Mouse (Mus musculus): Measurements from ENCODE around the gene Tecta. TPM values are rescaled to one million over a fixed set of nuclear protein-coding genes. Genes with fewer than 3 reads are reported as not detected.

Gene Tecta
- total RNA-seq, 1 experiment from 2014 or later: not detected

GRCm38 (mm10) chr9:42329753-42330152 lies 70.0 kb downstream of the Tecta start:
- no peak for ATAC-seq (replicated peaks; ENCODE audit: insufficient number of reproducible peaks, low FRiP score, low TSS enrichment, poor library complexity, severe bottlenecking)

DNA sequence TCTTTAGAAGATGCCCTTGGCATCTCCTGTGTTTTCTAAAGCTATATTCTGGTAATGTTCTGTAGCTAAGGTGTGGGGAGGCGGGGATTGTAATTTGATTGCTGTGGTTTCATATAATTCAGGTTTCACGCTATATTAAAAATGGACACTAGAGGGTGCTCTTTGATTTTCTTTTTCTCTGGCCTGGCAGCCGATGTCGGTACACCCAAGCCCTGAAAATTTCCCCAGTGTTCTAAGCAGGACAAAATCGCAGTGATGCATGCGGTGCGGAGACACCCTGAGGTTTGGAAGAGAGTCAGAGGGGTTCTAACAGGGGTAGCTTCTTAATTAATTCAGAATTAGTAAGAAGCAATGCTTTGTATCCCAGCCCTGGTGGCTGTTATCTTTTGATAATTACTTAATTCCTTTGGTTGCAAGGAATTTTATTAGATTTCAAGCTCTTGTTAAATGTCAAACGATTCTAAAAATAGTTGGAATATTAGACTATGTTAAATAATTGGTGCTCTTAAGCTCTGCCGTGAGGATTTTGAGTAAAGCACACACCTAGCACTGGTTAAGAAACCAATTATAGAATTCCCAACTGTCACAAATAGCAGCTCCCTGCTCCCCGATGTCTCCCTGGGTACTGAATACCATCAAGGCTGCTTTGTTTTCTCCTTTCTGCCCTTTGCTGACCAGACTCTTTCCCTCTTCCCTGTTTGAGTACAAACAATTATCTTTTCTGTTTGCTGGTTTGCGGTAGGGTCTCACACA lies 72.9 kb downstream of the Tecta start:
- ATAC-seq (replicated peaks; ENCODE audit: insufficient number of reproducible peaks, low FRiP score, low TSS enrichment, poor library complexity, severe bottlenecking): 0 out of 2 replicates have a peak, but pooled peaks have one; percentile 68

DNA sequence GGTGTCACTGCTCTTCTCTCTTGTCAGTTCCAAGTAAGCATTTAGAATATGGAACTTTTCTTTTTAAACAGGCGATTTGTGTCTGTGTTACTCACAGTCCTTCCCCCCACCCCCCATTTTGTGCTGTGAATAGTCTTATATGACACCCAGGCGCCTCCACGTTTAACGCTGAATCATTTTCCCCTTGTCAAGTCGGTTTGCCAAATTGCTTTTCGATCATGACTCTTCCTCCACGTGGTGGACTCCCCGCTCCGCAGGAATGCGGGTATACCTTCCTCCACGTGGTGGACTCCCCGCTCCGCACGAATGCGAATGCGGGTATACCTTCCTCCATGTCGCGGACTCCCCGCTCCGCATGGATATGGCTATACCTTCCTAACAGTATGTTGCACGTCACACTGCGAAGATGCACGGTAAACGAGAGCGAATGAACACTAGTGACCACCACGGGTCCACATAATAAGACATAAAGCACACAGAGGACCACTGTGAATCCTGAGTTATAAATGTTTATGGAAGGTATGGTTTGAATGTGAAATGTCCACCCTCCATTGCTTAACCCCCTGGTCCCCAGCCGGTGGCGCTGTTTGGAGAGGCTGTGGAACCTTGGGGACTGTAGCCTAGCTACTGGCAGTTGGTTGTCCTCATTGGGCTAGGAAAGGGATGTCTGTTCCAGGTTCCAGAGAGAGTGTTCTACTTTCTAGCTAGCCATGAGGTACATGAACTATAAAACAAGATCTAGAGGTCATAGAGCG lies 74.9 kb downstream of the Tecta start:
- no peak for ATAC-seq (replicated peaks; ENCODE audit: insufficient number of reproducible peaks, low FRiP score, low TSS enrichment, poor library complexity, severe bottlenecking)

DNA sequence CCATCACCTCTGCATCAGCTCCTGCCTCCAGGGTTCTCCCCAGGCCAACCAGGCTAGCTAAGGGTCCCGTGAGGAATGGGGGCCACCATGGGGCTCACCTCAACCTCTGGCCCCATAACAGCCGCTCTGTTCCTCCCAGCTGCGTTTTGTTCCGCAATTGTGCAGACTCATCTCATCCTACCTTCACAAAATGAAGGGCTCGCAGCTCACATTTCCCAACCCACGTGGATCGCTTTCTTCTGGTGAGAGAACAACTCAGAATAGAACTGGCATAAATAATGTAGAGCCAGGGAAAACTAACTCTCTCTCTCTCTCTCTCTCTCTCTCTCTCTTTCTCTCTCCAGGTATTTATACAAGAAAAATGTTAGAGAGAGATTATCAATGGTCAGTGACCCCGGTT lies 76.5 kb downstream of the Tecta start:
- no peak for ATAC-seq (replicated peaks; ENCODE audit: insufficient number of reproducible peaks, low FRiP score, low TSS enrichment, poor library complexity, severe bottlenecking)

- ATAC-seq (replicated peaks; ENCODE audit: insufficient number of reproducible peaks, low FRiP score, low TSS enrichment, poor library complexity, severe bottlenecking): no peak
Measured at GRCm38 (mm10) chr9:42321442-42321841, 78.3 kb downstream of the Tecta start.

GRCm38 (mm10) chr9:42320616-42321015 lies 79.1 kb downstream of the Tecta start:
- no peak for ATAC-seq (replicated peaks; ENCODE audit: insufficient number of reproducible peaks, low FRiP score, low TSS enrichment, poor library complexity, severe bottlenecking)

- no peak for ATAC-seq (replicated peaks; ENCODE audit: insufficient number of reproducible peaks, low FRiP score, low TSS enrichment, poor library complexity, severe bottlenecking)
Measured at GRCm38 (mm10) chr9:42318455-42318987, 81.2 kb downstream of the Tecta start.

DNA sequence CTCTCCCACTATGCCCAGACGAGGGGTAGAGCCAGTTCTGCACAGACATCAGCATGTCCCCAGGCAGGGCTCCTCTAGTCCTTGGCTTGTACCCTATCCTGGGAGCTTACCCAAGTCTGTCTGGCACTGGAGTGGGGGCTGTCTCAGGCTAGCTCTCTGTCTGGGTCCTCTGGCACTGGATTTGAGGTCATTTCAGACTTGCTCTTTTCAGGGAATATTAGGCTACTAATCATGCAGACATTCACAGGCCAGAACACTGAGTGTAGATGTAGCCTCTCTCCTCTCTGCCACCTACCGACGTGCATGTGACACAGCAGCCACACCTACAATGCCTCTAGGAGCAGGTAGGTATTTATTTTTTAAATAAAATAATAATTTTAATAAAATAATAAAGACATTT lies 82.4 kb downstream of the Tecta start:
- no peak for ATAC-seq (replicated peaks; ENCODE audit: insufficient number of reproducible peaks, low FRiP score, low TSS enrichment, poor library complexity, severe bottlenecking)

DNA sequence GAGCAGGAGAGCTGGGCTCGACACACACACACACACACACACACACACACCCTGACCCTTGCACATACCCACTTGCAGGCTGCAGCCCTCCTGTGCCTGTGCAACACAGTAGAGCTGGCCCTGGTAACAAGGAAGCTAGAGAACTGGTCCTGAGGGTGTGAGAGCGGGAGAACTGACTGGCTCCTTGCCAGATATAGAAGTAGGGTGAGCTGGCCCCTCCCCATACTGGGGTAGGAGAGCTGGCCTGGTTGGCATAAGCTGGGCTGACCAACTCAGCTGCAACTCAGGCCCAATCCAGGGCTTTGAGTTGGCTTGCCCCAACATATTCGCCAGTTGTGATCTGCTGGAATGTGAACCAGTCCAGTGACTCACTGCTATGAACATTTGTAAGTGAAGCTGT lies 83.9 kb downstream of the Tecta start:
- ATAC-seq (replicated peaks; ENCODE audit: insufficient number of reproducible peaks, low FRiP score, low TSS enrichment, poor library complexity, severe bottlenecking): 0 out of 2 replicates have a peak, but pooled peaks have one; percentile 4

DNA sequence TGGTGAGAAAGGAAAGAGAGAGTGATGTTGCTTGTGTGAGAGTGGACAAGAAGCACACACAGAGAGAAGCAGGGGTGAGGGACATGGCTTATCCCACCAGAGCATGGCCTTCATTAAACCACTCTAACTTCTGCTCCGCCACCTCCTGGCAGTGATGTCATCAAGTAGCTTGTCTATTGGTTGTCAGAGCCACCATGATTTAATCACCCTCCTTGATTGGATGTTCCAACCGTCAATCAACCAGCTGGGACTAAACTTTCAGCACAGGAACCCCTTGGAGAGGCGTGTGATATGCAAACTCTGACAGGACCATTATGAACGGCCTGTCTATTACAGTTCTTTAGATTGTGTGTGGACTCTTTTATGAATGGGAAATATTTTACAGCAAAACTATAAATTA lies 84.8 kb downstream of the Tecta start:
- peak; percentile 58; the same call in 1 of the 2 replicates for ATAC-seq (replicated peaks; ENCODE audit: insufficient number of reproducible peaks, low FRiP score, low TSS enrichment, poor library complexity, severe bottlenecking)

DNA sequence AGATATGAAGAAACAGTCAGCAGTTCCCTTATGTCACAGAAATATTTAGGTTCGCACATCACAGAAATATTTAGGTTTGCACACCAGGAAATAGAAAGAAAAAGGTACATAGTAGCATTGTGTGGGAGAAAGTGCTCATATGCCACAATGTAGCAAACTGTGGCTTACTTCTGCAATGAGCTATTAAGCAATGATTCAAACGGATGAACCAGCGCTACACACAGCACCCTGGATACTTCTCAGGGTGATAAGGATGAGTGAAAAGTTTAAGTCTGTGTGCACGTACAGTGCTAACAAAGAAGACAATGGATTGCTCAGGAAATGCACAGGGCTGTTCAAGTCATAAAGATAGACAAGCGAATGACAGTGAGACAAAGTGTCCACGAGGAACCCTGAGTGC lies 85.3 kb downstream of the Tecta start:
- no peak for ATAC-seq (replicated peaks; ENCODE audit: insufficient number of reproducible peaks, low FRiP score, low TSS enrichment, poor library complexity, severe bottlenecking)

DNA sequence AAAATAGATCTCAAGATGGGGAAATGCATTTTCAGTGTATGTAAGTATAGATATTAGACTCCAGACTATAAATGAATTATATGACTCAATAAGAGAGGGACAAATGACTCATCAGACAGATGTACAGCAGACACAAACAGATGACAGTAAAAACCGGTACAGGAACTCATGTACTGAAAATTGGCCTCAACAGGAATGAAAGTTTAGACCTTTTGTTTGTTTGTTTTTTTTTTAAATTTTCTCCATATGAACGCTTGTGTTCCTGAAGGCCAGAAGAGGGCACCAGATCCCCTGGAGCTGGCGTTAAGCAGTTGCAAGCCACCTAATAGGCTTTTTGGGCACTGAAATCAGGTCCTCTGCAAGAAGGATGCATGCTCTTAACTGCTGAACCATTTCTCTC lies 85.9 kb downstream of the Tecta start:
- ATAC-seq (replicated peaks; ENCODE audit: insufficient number of reproducible peaks, low FRiP score, low TSS enrichment, poor library complexity, severe bottlenecking): no peak

DNA sequence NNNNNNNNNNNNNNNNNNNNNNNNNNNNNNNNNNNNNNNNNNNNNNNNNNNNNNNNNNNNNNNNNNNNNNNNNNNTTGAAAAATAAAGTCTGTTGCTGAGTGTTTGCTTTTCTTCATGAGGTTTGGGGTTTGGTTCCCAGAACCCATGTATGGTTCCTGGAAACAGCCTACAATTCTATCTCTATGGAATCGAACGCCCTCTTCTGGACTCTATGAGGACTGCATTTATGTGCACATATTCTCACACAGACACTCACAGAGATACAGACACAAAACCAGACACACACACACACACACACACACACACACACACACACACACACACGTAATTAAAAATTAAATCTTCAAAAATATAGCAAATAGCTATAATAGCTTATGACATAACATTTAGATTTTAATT lies 88.4 kb downstream of the Tecta start:
- no peak for ATAC-seq (replicated peaks; ENCODE audit: insufficient number of reproducible peaks, low FRiP score, low TSS enrichment, poor library complexity, severe bottlenecking)

GRCm38 (mm10) chr9:42303894-42304293 lies 95.8 kb downstream of the Tecta start:
- ATAC-seq (replicated peaks; ENCODE audit: insufficient number of reproducible peaks, low FRiP score, low TSS enrichment, poor library complexity, severe bottlenecking): no peak

DNA sequence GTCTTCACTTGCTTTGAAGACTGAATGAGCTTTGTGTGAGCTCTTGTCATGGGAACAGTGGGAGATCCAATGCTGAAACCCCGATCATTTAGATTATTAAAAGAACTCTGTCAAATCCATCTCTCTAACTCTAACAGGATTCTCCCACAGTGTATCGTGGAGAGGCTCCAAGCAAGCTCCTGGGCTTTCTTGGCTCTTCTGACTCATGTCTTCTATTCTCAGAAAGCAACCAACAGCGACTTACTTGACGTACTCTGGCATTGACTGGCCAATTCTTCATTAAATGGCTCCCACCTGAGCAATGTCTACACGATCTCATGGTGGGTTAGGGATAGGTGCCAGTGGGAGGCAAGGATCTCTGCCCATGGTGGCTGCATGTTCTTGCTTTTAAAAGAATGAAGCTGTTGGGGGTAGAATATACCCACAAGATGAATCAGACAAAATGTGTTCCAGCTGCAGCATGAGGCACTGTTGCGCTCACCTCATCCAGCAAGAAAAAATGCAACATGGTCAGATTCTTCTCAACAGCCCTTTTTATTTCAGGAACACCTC lies 98.6 kb downstream of the Tecta start:
- ATAC-seq (replicated peaks; ENCODE audit: insufficient number of reproducible peaks, low FRiP score, low TSS enrichment, poor library complexity, severe bottlenecking): no peak

DNA sequence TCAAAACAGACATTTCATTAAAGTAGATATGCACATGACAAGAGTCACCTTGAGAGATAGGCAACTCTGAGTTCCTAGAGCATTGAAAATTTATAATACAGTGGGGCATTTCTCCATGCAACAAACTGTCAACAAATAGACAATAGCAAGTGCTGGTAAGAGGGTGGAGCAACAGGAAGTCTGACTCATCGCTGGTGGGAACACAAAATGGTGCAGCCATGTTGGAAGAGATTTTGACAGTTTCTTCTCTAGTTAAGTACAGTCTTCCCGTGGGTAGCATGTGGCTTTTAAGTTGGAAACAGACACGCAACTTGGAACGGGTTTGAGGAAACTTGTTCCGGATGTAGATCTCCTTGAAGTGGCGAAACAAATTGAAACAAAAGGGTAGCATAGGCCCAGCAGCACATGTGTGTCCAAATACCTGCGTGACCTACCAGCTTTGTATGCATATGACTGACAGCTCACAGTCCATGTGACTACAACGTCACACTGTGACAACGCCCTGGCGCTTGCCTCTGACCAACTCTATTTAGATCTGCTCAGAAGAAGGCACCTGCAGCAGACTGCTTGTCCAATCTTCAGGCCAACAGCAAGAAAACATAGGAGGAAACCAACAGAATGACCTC lies 103.3 kb downstream of the Tecta start:
- no peak for ATAC-seq (replicated peaks; ENCODE audit: insufficient number of reproducible peaks, low FRiP score, low TSS enrichment, poor library complexity, severe bottlenecking)

- no peak for ATAC-seq (replicated peaks; ENCODE audit: insufficient number of reproducible peaks, low FRiP score, low TSS enrichment, poor library complexity, severe bottlenecking)
Measured at GRCm38 (mm10) chr9:42294131-42294530, 105.6 kb downstream of the Tecta start.

DNA sequence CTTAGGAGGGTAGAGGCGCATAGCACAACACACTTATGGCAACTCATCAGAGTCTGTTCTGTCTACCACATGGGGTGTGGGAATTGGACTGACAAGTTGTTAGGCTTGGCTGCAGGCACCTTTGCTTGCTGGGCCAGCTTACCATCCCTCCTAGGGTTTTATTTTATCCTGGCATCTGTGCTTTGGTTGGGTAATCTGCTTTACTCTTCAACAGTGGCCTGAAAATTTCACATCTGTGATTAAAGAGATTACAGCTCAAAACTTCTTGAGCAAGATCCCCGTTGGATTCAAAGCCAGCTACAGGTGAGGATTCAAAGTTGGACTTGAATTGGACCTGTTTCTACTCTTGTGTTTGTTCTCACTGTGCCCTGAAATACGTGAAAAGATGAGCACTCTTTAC lies 106.1 kb downstream of the Tecta start:
- no peak for ATAC-seq (replicated peaks; ENCODE audit: insufficient number of reproducible peaks, low FRiP score, low TSS enrichment, poor library complexity, severe bottlenecking)

- no peak for ATAC-seq (replicated peaks; ENCODE audit: insufficient number of reproducible peaks, low FRiP score, low TSS enrichment, poor library complexity, severe bottlenecking)
Measured at GRCm38 (mm10) chr9:42293051-42293450, 106.7 kb downstream of the Tecta start.

All from monocyte, adult 5-6 weeks (primary cell).